Mouse (Mus musculus): Measurements from ENCODE around the gene Krtap4-8. TPM values are rescaled to one million over a fixed set of nuclear protein-coding genes. Genes with fewer than 3 reads are reported as not detected.
"Not testable (repeated sequence)": the region's sequence is repeated elsewhere in the genome, so short reads cannot be mapped to it uniquely, and the experiment has no call there.

Gene Krtap4-8
- polyA plus RNA-seq (2016; fragmentation: Nextera tagmentation; extraction: Ambion mirVana) = not detected in 2 replicates

DNA sequence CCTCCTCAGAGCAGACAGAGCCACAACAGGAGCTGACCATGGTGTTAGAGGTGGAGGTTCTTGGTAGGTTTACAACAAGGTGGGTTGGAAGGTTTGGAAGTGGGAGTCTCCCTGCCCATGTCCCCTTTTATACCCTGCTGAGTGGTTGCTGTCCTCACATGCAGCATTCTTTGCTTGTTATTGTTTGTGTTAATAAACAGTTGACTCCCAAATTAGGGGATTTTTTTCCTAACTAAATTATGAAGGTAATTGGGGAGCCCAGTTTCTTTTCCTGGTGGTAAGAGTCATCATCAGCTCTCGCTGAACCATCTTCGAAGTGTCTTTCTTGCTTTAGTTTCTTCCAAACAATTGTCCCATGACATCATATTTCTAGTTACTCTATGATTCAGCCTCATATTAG lies at the start of gene Krtap4-8:
Gene Krtap4-8 (minus strand): TSS at position 101 of the 400 bp plus-strand sequence.
- Histone ChIP-seq H3K27ac (replicated peaks) (no peak within 1 kb of the TSS), H3K9me3 (replicated peaks) (no peaks in the 10 kb centered on the region), H3K36me3 (no peaks in the 10 kb centered on the region), H3K4me1 (peaks cover 14% of the 10 kb centered on the region), H3K27me3 (ENCODE audit: low read depth, poor library complexity, severe bottlenecking) (no peaks in the 10 kb centered on the region), H3K4me3 (no peak within 1 kb of the TSS)
- 94% methylated on average over 2 of the region's 2 CpGs for WGBS
- no peak for DNase-seq (ENCODE audit: low spot score)

DNA sequence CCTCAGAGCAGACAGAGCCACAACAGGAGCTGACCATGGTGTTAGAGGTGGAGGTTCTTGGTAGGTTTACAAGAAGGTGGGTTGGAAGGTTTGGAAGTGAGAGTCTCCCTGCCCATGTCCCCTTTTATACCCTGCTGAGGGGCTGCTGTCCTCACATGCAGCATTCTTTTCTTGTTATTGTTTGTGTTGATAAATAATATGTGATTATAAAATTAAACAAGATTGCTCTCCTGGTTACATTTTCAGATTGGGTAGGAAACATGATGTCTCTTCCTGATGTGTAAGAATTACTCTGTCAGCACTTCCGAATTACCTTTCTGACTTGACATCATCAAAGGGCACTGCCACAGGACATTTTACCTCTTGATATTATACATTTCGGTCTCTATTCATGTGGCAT lies 35.1 kb upstream of the Krtap4-8 start, which contains the start of gene Gm11564:
Gene Gm11564 (minus strand): TSS at position 101 of the 400 bp plus-strand sequence.
- WGBS = 91% methylated on average over 2 of the region's 2 CpGs
- not testable (repeated sequence) for H3K27me3 ChIP-seq (ENCODE audit: low read depth, poor library complexity, severe bottlenecking); H3K4me3 ChIP-seq; H3K4me1 ChIP-seq; H3K9me3 ChIP-seq (replicated peaks); H3K36me3 ChIP-seq; DNase-seq (ENCODE audit: low spot score)
- H3K27ac ChIP-seq (replicated peaks) = peak within 1 kb of the TSS; percentile 66

DNA sequence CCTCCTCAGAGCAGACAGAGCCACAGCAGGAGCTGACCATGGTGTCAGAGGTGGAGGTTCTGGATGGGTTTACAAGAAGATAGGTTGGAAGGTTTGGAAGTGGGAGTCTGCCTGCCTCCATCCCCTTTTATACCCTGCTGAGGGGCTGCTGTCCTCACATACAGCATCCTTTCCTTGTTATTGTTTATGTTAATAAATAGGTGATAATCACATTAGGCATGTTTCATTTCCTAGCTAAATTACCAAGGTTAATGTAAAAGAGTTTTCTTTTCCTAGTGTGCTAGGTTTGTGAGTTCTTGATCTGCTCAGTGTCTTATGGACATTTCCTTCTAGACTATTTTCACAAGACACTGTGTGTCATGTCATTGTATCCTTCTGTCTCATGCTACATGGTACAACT lies 29.3 kb upstream of the Krtap4-8 start, which contains the start of gene Krtap4-13:
Gene Krtap4-13 (minus strand): TSS at position 101 of the 400 bp plus-strand sequence.
- not testable (repeated sequence) for H3K36me3 ChIP-seq; DNase-seq (ENCODE audit: low spot score); H3K9me3 ChIP-seq (replicated peaks); H3K4me3 ChIP-seq; H3K4me1 ChIP-seq; H3K27me3 ChIP-seq (ENCODE audit: low read depth, poor library complexity, severe bottlenecking); H3K27ac ChIP-seq (replicated peaks)

DNA sequence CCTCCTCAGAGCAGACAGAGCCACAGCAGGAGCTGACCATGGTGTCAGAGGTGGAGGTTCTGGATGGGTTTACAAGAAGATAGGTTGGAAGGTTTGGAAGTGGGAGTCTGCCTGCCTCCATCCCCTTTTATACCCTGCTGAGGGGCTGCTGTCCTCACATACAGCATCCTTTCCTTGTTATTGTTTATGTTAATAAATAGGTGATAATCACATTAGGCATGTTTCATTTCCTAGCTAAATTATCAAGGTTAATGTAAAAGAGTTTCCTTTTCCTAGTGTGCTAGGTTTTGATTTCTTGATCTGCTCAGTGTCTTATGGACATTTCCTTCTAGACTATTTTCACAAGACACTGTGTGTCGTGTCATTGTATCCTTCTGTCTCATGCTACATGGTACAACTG lies 23.8 kb upstream of the Krtap4-8 start, which contains the start of gene Gm11554:
Gene Gm11554 (minus strand): TSS at position 101 of the 400 bp plus-strand sequence.
- not testable (repeated sequence) for DNase-seq (ENCODE audit: low spot score); H3K9me3 ChIP-seq (replicated peaks); H3K27ac ChIP-seq (replicated peaks); H3K36me3 ChIP-seq; H3K27me3 ChIP-seq (ENCODE audit: low read depth, poor library complexity, severe bottlenecking); H3K4me3 ChIP-seq; H3K4me1 ChIP-seq
- WGBS = no CpG with 5 or more reads among the region's 1 CpGs

DNA sequence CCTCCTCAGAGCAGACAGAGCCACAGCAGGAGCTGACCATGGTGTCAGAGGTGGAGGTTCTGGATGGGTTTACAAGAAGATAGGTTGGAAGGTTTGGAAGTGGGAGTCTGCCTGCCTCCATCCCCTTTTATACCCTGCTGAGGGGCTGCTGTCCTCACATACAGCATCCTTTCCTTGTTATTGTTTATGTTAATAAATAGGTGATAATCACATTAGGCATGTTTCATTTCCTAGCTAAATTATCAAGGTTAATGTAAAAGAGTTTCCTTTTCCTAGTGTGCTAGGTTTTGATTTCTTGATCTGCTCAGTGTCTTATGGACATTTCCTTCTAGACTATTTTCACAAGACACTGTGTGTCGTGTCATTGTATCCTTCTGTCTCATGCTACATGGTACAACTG lies 18.3 kb upstream of the Krtap4-8 start, which contains the start of gene Gm11569:
Gene Gm11569 (minus strand): TSS at position 101 of the 400 bp plus-strand sequence.
- not testable (repeated sequence) for H3K9me3 ChIP-seq (replicated peaks); H3K4me3 ChIP-seq; H3K4me1 ChIP-seq; H3K27ac ChIP-seq (replicated peaks); H3K36me3 ChIP-seq; H3K27me3 ChIP-seq (ENCODE audit: low read depth, poor library complexity, severe bottlenecking); DNase-seq (ENCODE audit: low spot score)
- no CpG with 5 or more reads among the region's 1 CpGs for WGBS

DNA sequence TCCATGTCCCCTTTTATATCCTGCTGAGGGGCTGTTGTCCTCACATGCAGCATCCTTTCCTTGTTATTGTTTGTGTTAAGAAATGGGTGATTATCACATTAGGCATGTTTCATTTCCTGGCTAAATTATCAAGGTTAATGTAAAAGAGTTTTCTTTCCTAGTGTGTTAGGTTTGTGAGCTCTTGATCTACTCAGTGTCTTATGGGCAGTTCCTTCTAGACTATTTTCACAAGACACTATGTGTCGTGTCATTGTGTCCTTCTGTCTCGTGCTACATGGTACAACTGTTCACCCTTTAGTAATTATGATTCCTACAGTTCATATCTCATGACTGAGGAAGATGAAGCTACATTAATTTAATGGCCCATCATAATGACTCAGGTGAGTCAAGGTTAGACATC lies 12.9 kb upstream of the Krtap4-8 start, which contains the start of gene Gm11596:
Gene Gm11596 (minus strand): TSS at position 101 of the 400 bp plus-strand sequence.
- H3K4me3 ChIP-seq = no peak within 1 kb of the TSS
- H3K27me3 ChIP-seq (ENCODE audit: low read depth, poor library complexity, severe bottlenecking) = no peaks in the 10 kb centered on the region
- no peak for DNase-seq (ENCODE audit: low spot score)
- no peaks in the 10 kb centered on the region for H3K36me3 ChIP-seq
- H3K9me3 ChIP-seq (replicated peaks) = no peaks in the 10 kb centered on the region
- H3K4me1 ChIP-seq = no peaks in the 10 kb centered on the region
- H3K27ac ChIP-seq (replicated peaks) = no peak within 1 kb of the TSS
- 89% methylated on average over 2 of the region's 2 CpGs for WGBS

DNA sequence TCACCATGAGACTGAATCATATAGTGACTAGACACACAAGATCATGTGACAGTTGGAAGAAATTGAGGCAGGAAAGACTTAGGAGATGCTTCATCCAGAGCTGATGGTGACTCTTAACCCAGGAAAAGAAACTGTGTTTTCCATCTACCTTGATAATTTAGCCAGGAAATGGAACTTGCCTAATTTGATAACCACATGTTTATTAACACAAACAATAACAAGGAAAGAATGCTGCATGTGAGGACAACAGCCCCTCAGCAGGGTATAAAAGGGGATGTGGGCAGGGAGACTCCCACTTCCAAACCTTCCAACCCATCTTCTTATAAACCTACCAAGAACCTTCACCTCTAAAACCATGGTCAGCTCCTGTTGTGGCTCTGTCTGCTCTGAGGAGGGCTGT lies 4.4 kb upstream of the Krtap4-8 start, which contains the start of gene Krtap4-9:
Gene Krtap4-9 (plus strand): TSS at position 301 of the 400 bp plus-strand sequence.
- H3K27me3 ChIP-seq (ENCODE audit: low read depth, poor library complexity, severe bottlenecking); H3K4me1 ChIP-seq; H3K4me3 ChIP-seq; H3K9me3 ChIP-seq (replicated peaks); H3K36me3 ChIP-seq; DNase-seq (ENCODE audit: low spot score): not testable (repeated sequence)
- 0 out of 2 replicates have a peak within 1 kb of the TSS, but pooled peaks have one; percentile 13 for H3K27ac ChIP-seq (replicated peaks)

DNA sequence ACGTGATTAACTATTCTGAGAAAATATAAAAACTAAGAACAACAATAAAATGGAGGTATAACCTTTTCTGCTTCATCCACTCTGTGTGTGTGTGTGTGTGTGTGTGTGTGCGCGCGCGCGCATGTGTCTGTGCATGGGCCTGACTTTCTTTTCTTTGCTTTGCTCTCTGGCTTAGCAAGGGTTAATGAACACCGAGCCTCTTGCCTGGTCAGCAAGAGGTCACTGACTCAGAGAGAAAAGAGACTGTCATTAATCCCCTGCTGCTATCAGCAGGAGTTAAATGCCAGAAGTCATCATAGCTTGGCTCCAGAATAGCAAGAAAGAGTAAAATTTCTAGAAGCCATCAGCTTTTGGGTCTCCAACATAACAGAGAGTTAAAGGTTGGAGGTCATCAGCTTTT lies 2.1 kb downstream of the Krtap4-8 start:
- peak; percentile 31 for DNase-seq (ENCODE audit: low spot score)
- Histone ChIP-seq H3K4me3 (no peak overlapping the region), H3K9me3 (replicated peaks) (no peaks in the 10 kb centered on the region), H3K4me1 (peaks cover 14% of the 10 kb centered on the region), H3K27ac (replicated peaks) (no peak overlapping the region), H3K27me3 (ENCODE audit: low read depth, poor library complexity, severe bottlenecking) (no peaks in the 10 kb centered on the region), H3K36me3 (no peaks in the 10 kb centered on the region)
- 56% methylated on average over 7 of the region's 7 CpGs for WGBS

DNA sequence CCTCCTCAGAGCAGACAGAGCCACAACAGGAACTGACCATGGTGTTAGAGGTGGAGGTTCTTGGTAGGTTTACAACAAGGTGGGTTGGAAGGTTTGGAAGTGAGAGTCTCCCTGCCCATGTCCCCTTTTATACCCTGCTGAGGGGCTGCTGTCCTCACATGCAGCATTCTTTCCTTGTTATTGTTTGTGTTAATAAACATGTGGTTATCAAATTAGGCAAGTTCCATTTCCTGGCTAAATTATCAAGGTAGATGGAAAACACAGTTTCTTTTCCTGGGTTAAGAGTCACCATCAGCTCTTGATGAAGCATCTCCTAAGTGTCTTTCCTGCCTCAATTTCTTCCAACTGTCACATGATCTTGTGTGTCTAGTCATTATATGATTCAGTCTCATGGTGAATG lies 7.7 kb downstream of the Krtap4-8 start, which contains the start of gene Gm11595:
Gene Gm11595 (minus strand): TSS at position 101 of the 400 bp plus-strand sequence.
- not testable (repeated sequence) for DNase-seq (ENCODE audit: low spot score); H3K4me3 ChIP-seq; H3K36me3 ChIP-seq; H3K27me3 ChIP-seq (ENCODE audit: low read depth, poor library complexity, severe bottlenecking); H3K4me1 ChIP-seq; H3K27ac ChIP-seq (replicated peaks); H3K9me3 ChIP-seq (replicated peaks)

DNA sequence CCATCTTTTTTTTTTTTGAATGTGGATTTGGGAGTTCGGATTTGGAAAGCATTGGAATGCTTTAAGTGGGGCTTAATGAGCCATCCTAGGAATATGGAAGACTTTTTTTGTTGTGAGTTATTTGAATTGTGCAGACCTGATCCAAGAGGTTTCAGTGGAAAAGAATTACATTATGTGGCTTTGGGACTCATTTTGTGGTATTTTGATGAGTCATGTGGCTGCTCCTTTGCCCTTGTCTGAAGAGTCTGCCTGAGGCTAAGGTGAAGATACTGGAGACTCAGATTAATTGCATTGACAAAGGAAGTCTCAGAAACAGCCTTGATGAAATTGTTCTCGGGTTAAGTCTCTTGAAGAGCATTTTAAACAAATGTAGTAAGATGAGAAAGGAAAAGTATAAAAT lies 12.1 kb downstream of the Krtap4-8 start:
- 83% methylated on average over 2 of the region's 2 CpGs for WGBS
- H3K27me3 ChIP-seq (ENCODE audit: low read depth, poor library complexity, severe bottlenecking) = no peaks in the 10 kb centered on the region
- H3K4me1 ChIP-seq = no peaks in the 10 kb centered on the region
- H3K4me3 ChIP-seq = no peak overlapping the region
- H3K36me3 ChIP-seq = no peaks in the 10 kb centered on the region
- DNase-seq (ENCODE audit: low spot score) = no peak
- H3K9me3 ChIP-seq (replicated peaks) = no peaks in the 10 kb centered on the region
- no peak overlapping the region for H3K27ac ChIP-seq (replicated peaks)

DNA sequence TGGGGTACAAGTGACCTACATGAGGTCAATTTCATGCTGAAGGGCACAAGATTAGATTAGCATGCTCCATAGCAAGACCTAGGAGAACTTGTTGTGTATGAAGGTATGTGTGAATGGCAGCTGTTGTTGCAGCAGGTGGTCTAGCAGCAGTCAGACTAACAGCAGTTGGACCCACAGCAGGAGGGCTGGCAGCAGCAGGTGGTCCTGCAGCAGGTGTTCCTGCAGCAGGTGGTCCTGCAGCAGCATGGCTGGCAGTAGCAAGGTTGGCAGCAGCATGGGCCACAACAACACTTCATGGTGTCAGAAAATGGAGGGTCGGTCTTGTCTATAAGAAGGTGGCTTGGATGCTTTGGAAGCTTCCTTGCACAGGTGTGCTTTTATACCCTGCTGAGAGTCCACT lies 21.6 kb downstream of the Krtap4-8 start:
- Histone ChIP-seq H3K27me3 (ENCODE audit: low read depth, poor library complexity, severe bottlenecking) (no peaks in the 10 kb centered on the region), H3K36me3 (no peaks in the 10 kb centered on the region), H3K4me3 (no peak overlapping the region), H3K4me1 (no peaks in the 10 kb centered on the region), H3K9me3 (replicated peaks) (0 out of 2 replicates have a peak, but pooled peaks cover 2% of the 10 kb centered on the region), H3K27ac (replicated peaks) (no peak overlapping the region)
- 96% methylated on average over 1 of the region's 1 CpGs for WGBS
- no peak for DNase-seq (ENCODE audit: low spot score)

DNA sequence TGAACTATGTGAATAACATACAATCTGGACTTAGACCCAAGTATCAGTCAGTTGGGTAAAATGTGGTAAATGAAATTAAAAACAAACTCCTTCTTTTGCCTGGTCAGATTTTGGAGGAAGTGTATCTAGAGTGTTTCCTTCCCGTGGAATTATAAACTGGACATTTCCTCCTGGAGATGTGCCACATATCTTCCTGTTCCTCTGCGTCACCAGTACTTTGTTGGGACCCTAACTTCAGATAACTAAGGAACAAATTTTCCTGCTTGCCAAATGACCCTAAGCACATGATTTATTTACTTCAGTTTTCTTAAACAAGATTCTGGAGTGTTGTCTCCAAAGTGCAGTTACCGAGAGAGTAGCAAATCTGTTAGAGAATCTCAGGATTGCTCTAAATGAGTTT lies 36.5 kb downstream of the Krtap4-8 start:
- H3K27me3 ChIP-seq (ENCODE audit: low read depth, poor library complexity, severe bottlenecking) = no peaks in the 10 kb centered on the region
- H3K27ac ChIP-seq (replicated peaks) = no peak overlapping the region
- DNase-seq (ENCODE audit: low spot score) = no peak
- H3K36me3 ChIP-seq = no peaks in the 10 kb centered on the region
- no peaks in the 10 kb centered on the region for H3K4me1 ChIP-seq
- WGBS = 86% methylated on average over 3 of the region's 3 CpGs
- no peak overlapping the region for H3K4me3 ChIP-seq
- H3K9me3 ChIP-seq (replicated peaks) = no peaks in the 10 kb centered on the region

DNA sequence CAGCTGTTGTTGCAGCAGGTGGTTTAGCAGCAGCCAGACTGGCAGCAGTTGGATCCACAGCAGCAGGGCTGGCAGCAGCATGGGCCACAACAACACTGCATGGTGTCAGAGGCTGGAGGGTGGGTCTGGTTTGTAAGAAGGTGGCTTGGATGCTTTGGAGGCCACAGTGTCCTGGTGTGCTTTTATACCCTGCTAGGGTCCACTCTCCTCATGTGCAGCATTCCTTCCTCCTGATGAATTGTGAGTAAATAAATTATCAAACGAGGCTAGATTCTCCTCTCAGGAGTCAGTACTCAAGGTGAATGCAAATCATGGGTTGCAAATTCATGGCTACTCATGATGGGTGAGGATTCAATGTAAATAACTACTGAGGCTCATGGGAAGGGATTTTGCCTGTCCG lies 46.3 kb downstream of the Krtap4-8 start, which contains the start of gene Gm14180:
Gene Gm14180 (minus strand): TSS at position 101 of the 400 bp plus-strand sequence.
- Histone ChIP-seq H3K36me3 (no peaks in the 10 kb centered on the region), H3K27ac (replicated peaks) (no peak within 1 kb of the TSS), H3K27me3 (ENCODE audit: low read depth, poor library complexity, severe bottlenecking) (no peaks in the 10 kb centered on the region), H3K4me3 (no peak within 1 kb of the TSS), H3K9me3 (replicated peaks) (no peaks in the 10 kb centered on the region), H3K4me1 (no peaks in the 10 kb centered on the region)
- 74% methylated on average over 2 of the region's 2 CpGs for WGBS
- DNase-seq (ENCODE audit: low spot score) = no peak
